Mouse (Mus musculus): ENCODE data around the gene Atxn7l3.

- TF ChIP-seq CTCF (IDR thresholded peaks at IDR 0.05; ENCODE audit: low read depth) (no peak), EP300 (IDR thresholded peaks at IDR 0.05; ENCODE audit: low read depth) (peak; percentile 74; the same call in 1 of the 2 replicates)
These were observed 11.8 kb downstream of the Atxn7l3 start, which contains the start of gene Tmub2 for GRCm38 (mm10) chr11:102284501-102285094.

All from liver, postnatal 0 days (tissue).